Mouse (Mus musculus) lung, postnatal 0 days (tissue): Measurements from ENCODE around the gene Rgs14. TPM values are rescaled to one million over a fixed set of nuclear protein-coding genes. Genes with fewer than 3 reads are reported as not detected.

Experiments
- ATAC-seq: fragments of 200-750 bp; cut with Nextera tagmentation; 2 replicates; pipeline ENCODE4 v1.8.0; 2017; ENCODE audit warnings: moderate library complexity
- DNase-seq: peaks from one replicate; pipeline ENCODE4 v3.0.0-alpha.2; 2016; ENCODE audit warnings: low spot score
- H3K27ac ChIP-seq: fragments of 300-500 bp; sonication (generic); 2 replicates; pipeline ENCODE4 v1.5.1; 2014; ENCODE audit warnings: antibody characterized with exemption, mild to moderate bottlenecking, low read length, mixed read lengths
- H3K27me3 ChIP-seq: fragments of 300-500 bp; sonication (generic); replicated peaks from 2 replicates; pipeline ENCODE4 v1.6.1; 2014; ENCODE audit warnings: low read length, mixed read lengths; ENCODE audit not compliant: insufficient read depth
- H3K36me3 ChIP-seq: fragments of 300-500 bp; sonication (generic); 2 replicates; pipeline ENCODE4 v1.6.1; 2014; ENCODE audit warnings: low read length, mixed read lengths; ENCODE audit not compliant: insufficient read depth
- H3K4me1 ChIP-seq: fragments of 300-500 bp; sonication (generic); 2 replicates; pipeline ENCODE4 v1.6.1; 2014; ENCODE audit warnings: antibody characterized with exemption, low read depth, low read length, mixed read lengths; ENCODE audit not compliant: insufficient read depth
- H3K4me2 ChIP-seq: fragments of 300-500 bp; sonication (generic); replicated peaks from 2 replicates; pipeline ENCODE4 v1.6.1; 2014; ENCODE audit warnings: low read depth, mild to moderate bottlenecking, low read length, moderate library complexity, mixed read lengths
- H3K4me3 ChIP-seq: fragments of 300-500 bp; sonication (generic); 2 replicates; pipeline ENCODE4 v1.5.1; 2014; ENCODE audit warnings: low read depth, low read length
- H3K9ac ChIP-seq: fragments of 300-500 bp; sonication (generic); replicated peaks from 2 replicates; pipeline ENCODE4 v1.6.1; 2014; ENCODE audit warnings: low read depth, mild to moderate bottlenecking
- H3K9me3 ChIP-seq: fragments of 300-500 bp; sonication (generic); 2 replicates; pipeline ENCODE4 v1.6.1; 2016; ENCODE audit warnings: low read length, mixed read lengths
- CTCF ChIP-seq: IDR thresholded peaks from 2 replicates; pipeline ENCODE4 v1.5.1; 2016; ENCODE audit warnings: antibody characterized with exemption, mild to moderate bottlenecking
- EP300 ChIP-seq: IDR thresholded peaks from 2 replicates; pipeline ENCODE4 v1.6.1; 2016; ENCODE audit warnings: antibody characterized with exemption, mild to moderate bottlenecking, control low read depth
- WGBS: fragments of 180-500 bp; shearing (Covaris S2); extraction: QIAGEN DNeasy Blood & Tissue Kit; methylation state at CpG from one replicate; pipeline ENCODE4 v1.1.7; 2014; 5-methylcytosine and 5-hydroxymethylcytosine counted together
- polyA plus RNA-seq: library from polyadenylated mRNA; unstranded; fragments of >200 nt; fragmentation: Nextera tagmentation; extraction: Ambion mirVana; gene quantifications from 2 replicates; pipeline ENCODE4 v1.2.1, GENCODE M21; 2015

Rgs14 gene
- polyA plus RNA-seq, 1 experiment from 2014 or later, result 2.7 TPM

DNA sequence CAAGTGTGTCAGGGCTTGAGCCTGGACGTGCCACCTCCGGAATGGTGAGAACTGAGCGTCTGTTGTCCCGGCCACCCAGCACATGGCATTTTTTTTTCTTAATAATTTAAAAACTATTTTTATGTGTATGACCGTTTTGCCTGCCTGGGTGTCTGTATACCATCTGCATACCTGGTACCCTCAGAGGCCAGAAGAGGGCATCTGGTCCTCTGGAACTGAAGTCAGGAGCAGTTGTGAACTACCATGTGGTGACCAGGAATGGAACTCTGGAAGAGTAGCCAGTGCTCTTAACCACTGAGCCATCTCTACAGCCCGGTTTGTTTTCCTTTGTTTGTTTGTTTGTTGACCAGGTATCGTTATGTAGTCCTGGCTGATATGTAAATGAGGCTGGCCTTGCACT is 1.1 kb upstream of the Rgs14 start:
- Histone ChIP-seq H3K9me3 (no peaks in the 10 kb centered on the region), H3K4me2 (no peak overlapping the region), H3K27me3 (no peaks in the 10 kb centered on the region), H3K4me1 (no peaks in the 10 kb centered on the region; the same call in 1 of the 2 replicates), H3K4me3 (no peak overlapping the region), H3K9ac (no peak overlapping the region), H3K27ac (no peak overlapping the region), H3K36me3 (no peaks in the 10 kb centered on the region)
- WGBS, result 68% methylated on average over 7 of the region's 7 CpGs
- no peak for TF ChIP-seq CTCF
- TF ChIP-seq EP300, result no peak
- ATAC-seq, result no peak
- DNase-seq, result no peak

DNA sequence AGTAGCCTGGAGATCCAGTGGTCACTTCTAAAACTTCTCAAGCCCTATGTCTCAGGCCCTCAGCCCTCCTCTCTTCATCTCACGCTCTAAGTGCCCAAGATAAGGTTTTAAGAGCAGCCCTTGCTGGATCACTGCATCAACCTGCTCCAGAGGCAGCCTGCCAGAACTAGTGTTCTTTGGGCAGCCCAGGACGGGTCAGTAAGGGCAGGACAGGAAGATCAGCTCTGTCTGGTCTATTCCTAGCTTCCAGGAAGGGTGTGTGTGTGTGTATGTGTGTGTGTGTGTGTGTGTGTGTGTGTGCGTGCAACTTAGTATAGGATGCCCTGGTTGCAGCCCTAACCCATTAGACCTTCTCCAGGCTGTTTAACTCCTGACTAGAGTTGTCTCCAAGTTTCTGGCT is 702 bp downstream of the Rgs14 start:
- WGBS, result 26% methylated on average over 3 of the region's 3 CpGs
- H3K4me3 ChIP-seq, result peak overlapping the region; percentile 12; the same call in 1 of the 2 replicates
- H3K9me3 ChIP-seq, result no peaks in the 10 kb centered on the region
- peak; percentile 68 for ATAC-seq
- H3K9ac ChIP-seq, result no peak overlapping the region
- no peak for DNase-seq
- H3K27ac ChIP-seq, result peak overlapping the region; percentile 14; the same call in 1 of the 2 replicates
- no peaks in the 10 kb centered on the region; the same call in 1 of the 2 replicates for H3K4me1 ChIP-seq
- H3K4me2 ChIP-seq, result 0 out of 2 replicates have a peak overlapping the region, but pooled peaks have one; percentile 36
- no peaks in the 10 kb centered on the region for H3K36me3 ChIP-seq
- TF ChIP-seq CTCF (no peak), EP300 (0 out of 2 replicates have a peak, but pooled peaks have one; percentile 3)
- no peaks in the 10 kb centered on the region for H3K27me3 ChIP-seq

DNA sequence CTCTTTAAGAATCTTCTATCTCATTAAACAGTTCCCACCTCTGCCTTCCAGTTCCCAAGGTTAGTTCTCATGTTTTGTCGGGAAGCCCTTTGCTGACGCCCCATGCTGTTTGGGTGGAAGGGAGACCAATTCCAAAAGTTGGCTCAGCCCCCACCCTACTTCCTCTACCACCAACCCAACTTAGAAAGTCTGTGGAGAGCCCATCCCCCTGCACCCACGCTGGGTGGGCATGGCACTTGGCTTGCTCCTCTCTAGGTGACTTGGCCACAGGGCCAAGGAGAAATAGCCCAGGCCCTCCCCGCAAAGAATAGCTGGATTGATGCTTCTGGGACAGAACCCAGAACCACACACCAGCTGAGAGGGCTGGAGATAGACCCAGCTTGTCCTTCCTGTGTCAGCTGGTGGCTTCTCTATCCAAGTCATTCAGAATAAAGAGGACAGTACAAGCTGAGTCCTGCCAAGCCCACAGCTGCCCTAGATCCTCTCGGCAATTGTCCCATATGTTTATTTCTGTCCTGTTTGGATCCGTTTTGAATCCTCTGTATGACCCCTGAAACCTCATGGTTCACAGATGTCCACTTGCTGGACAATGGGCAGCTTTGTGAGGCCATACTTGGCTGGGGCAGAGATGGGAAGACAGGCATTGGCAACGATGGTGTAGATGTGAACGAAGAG is 1.6 kb downstream of the Rgs14 start:
- H3K4me2 ChIP-seq, result no peak overlapping the region
- no peaks in the 10 kb centered on the region for H3K36me3 ChIP-seq
- 59% methylated on average over 8 of the region's 8 CpGs for WGBS
- no peaks in the 10 kb centered on the region; the same call in 1 of the 2 replicates for H3K4me1 ChIP-seq
- peak; percentile 13; the same call in 1 of the 2 replicates for ATAC-seq
- H3K9ac ChIP-seq, result no peak overlapping the region
- no peak overlapping the region for H3K4me3 ChIP-seq
- no peaks in the 10 kb centered on the region for H3K27me3 ChIP-seq
- H3K27ac ChIP-seq, result no peak overlapping the region
- no peak for DNase-seq
- no peaks in the 10 kb centered on the region for H3K9me3 ChIP-seq
- TF ChIP-seq EP300, result no peak
- TF ChIP-seq CTCF, result no peak

DNA sequence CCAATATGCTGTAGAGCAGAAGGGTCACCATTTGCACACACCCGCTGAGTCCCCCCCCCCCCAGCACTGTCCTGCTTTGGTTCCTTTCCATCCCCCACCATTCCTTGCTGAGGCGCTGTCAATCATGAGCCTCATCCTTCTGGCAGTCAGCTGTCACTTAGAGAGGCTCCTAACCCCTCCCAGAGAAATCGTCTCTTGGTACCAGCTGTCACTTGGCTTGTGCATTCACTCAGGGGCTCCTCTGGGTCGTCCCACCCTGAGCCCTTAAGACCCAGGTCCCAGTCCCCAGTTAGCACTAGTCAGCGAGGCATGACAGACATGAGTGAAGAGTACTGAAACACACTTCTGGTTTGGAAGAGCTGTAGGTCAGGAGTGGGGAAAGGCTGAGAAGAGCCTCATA is 2.2 kb downstream of the Rgs14 start:
- DNase-seq (no peak), ATAC-seq (no peak)
- no peak overlapping the region for H3K9ac ChIP-seq
- TF ChIP-seq CTCF (no peak), EP300 (no peak)
- 57% methylated on average over 5 of the region's 5 CpGs for WGBS
- no peaks in the 10 kb centered on the region for H3K27me3 ChIP-seq
- no peak overlapping the region for H3K4me2 ChIP-seq
- no peak overlapping the region for H3K27ac ChIP-seq
- H3K9me3 ChIP-seq, result no peaks in the 10 kb centered on the region
- H3K4me3 ChIP-seq, result no peak overlapping the region
- no peaks in the 10 kb centered on the region; the same call in 1 of the 2 replicates for H3K4me1 ChIP-seq
- H3K36me3 ChIP-seq, result no peaks in the 10 kb centered on the region

DNA sequence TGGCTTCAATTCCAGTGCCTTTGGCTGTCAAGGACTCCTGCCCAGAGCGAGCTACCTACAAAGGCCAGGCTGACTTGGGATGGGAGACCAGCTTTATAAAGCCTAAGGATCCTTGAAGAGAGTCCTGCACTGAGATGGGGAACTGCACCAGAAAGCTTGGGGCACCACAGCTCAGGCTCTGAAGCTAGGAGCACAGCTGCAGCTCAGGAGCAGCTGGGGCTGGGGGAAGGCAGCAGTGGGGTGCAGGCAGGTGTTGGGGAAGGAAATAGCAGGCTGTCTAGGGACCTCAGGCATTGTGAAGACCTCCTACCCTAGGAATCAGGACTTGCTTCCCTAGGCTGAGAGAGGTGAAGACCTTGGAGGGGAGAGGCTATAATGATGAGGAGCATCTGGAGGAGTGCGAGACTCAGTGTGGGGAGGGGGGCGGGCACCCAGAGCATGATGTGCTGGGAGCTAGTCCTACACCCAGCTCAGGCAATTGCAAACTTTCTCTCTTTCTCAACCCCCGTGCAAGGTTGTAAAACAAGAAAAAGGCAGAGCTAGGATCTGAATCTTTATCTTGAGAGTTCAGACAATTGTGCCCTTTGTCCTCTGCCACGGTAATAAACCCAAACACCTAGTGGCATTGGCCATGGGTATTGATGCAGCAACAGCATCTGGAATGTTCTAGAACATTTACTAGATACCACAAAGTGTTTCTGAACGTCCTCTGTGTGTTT is 4.8 kb downstream of the Rgs14 start:
- DNase-seq, result no peak
- no peaks in the 10 kb centered on the region for H3K36me3 ChIP-seq
- H3K27me3 ChIP-seq, result peaks cover 7% of the 10 kb centered on the region; the same call in 1 of the 2 replicates
- no peak overlapping the region for H3K27ac ChIP-seq
- H3K9ac ChIP-seq, result no peak overlapping the region
- 58% methylated on average over 6 of the region's 6 CpGs for whole genome bisulfite sequencing
- TF ChIP-seq EP300 (no peak), CTCF (no peak)
- H3K9me3 ChIP-seq, result no peaks in the 10 kb centered on the region
- no peaks in the 10 kb centered on the region; the same call in 1 of the 2 replicates for H3K4me1 ChIP-seq
- no peak overlapping the region for H3K4me3 ChIP-seq
- H3K4me2 ChIP-seq, result no peak overlapping the region
- ATAC-seq, result no peak

DNA sequence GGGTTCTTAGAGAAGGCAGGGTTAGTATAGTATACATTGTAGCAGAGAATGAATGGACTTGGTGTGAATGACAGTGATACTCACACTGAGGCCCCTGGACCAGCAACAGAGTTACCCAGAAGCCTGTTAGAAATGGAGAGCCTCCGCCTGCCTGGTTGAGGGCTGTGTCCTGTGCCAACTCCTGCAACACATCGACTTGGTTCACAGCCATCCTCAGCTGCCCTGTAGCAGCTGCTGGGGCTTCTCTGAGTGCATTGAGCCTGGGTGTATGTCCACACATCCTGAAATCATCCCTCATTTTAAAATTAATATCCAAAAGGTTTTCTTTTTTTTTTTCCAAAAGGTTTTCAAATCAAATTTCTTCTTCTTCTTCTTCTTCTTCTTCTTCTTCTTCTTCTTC is 6.3 kb downstream of the Rgs14 start:
- Histone ChIP-seq H3K4me1 (no peaks in the 10 kb centered on the region), H3K4me3 (no peak overlapping the region), H3K4me2 (no peak overlapping the region), H3K9me3 (no peaks in the 10 kb centered on the region), H3K9ac (no peak overlapping the region), H3K36me3 (no peaks in the 10 kb centered on the region), H3K27me3 (peaks cover 10% of the 10 kb centered on the region; the same call in 1 of the 2 replicates), H3K27ac (no peak overlapping the region)
- ATAC-seq (no peak), DNase-seq (no peak)
- 58% methylated on average over 2 of the region's 2 CpGs for WGBS
- TF ChIP-seq EP300, result no peak
- TF ChIP-seq CTCF, result no peak
